Mouse (Mus musculus) ovary, postnatal 14 days (tissue): ENCODE measurements around the gene Ap1m2.
"Not testable (repeated sequence)": the region's sequence is repeated elsewhere in the genome, so short reads cannot be mapped to it uniquely, and the experiment has no call there.

Experiments used
- DNase-seq: peaks from one replicate; pipeline ENCODE4 v3.0.0; 2022; ENCODE audit warnings: low spot score

Ap1m2 gene

GRCm38 (mm10) chr9:21327569-21327968, 15.4 kb upstream of the Ap1m2 start:
- no peak for DNase-seq

DNA sequence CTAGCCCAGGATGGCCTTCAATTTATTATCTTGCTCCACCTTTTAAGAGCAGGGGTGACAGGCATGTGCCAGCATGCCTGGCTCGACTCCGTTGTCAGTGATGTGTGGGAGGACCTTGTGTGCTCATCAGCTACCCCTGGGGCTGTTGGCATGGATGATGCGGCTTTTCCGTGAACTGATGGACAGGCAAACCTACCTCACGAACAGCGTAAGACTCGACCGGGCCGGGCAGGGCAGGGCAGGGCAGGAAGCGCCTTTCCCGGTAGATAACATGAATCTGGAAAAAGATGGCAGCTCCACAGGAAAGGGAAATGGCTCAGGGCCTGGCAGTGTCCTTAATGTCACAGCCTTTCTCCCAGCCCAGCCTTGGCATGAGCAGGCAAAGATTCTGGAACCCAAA, 12.1 kb upstream of the Ap1m2 start:
- DNase-seq = no peak

DNA sequence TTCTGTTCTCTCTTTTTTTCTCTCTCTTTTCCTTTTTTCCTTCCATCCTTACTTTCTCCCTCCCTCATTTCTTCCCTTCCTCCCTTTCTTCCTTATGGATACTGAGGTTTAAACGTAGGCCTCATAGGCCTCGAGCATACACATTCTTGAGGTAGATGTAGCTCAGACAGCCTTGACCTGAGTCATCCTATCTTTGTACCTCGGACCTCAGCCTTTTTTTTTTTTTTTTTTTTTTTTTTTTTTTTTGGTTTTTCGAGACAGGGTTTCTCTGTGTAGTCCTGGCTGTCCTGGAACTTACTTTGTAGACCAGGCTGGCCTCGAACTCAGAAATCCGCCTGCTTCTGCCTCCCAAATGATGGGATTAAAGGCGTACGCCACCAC, 10.8 kb upstream of the Ap1m2 start:
- not testable (repeated sequence) for DNase-seq

DNA sequence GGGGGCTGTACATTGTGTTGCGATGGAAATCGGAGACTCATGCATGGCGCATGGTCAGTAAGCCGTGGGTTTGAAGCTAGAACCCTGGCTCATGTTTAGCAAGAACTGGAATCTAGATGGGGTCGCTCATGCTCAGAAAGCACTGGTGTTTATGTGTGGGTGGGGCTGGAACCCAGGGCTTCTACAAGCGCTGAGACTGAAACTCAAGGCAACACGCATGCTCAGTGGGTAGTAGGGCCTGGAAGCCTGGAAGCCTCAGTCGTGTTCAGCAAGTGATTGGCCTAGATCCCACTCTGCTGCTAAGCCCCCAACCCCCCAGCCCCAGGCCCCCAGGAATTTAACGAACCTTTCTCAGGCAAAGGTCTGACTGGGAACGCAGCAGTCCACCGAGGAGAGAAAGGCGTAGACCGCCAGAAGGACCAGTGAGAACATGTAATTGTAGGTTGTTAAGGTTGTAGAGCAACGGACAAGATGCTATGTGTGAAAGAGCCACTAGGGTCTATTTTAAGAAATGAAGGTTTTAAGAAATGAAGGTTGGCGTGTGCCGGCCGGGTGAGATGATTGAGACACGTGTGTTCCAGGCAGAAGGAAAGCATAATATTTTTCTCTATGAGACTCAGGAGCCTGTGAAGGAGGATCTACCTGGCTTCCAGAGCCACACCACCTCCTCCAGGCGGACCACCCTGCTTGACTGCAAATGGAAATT, 10.2 kb upstream of the Ap1m2 start:
- DNase-seq = no peak

GRCm38 (mm10) chr9:21321513-21321835, 9.3 kb upstream of the Ap1m2 start:
- no peak for DNase-seq

DNA sequence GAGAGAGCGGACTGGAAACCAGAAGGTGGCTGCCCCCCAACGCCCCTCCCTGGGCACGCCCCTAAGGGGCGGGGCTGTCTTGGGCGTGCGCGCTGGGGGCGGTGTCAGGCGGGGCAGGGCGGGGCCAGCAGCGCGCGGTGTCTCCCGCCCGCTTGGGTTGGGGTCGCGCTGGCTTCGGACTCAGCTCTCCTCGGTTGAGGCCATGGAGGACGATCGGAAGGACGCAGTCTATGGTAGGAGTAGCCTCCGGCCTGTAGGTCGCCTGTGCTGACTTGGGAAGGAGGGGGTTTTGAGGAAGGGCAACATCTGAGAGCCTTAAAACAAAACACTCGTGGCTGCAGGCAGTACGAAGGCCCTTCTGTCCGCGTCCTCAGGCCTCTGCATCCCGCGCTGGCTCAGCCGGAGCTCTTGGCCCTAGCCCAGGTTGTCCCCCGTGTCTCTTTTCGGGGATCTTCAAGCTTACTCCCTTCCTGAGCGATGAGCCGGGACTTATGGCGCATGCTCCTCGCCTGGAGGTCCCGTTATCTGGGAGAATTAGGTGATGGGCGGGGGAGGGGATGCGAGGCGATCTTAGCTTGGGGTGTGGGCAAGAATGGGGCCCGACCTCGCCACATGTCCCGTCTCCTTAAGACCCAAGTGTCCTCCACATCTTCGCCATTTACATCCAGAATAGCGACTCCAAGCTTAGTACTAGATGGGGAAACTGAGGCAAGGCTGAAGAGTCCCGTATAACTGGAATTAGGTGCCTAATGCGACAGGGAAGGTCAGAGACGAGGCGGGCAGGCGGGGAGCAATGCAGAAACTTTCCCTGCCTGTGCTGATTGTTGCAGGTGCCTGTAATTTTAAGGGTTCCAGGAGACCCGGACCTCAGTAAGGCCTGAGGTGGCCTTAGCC, 8.7 kb upstream of the Ap1m2 start, which contains the start of gene Slc44a2:
Gene Slc44a2, plus strand, starts transcription at position 80 of the 894 bp plus-strand sequence.
- DNase-seq = peak; percentile 87

DNA sequence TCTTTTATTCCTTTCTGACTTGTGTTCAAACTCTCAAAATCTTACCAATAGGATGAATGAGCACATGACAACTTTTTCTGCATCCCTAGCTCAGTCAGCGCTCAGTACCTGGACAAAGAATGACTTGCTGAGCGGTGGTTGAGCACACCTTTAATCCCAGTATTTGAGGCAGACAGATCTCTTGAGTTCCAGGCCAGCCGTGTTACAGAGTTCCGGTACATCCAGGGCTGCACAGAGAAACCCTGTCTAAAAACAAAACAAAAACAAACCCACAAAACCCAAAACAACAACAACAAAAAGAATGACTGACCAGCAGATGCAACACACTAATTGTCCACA, 8.1 kb upstream of the Ap1m2 start:
- DNase-seq = no peak

GRCm38 (mm10) chr9:21319503-21319902, 7.4 kb upstream of the Ap1m2 start:
- DNase-seq = no peak

GRCm38 (mm10) chr9:21318792-21319191, 6.7 kb upstream of the Ap1m2 start:
- DNase-seq = no peak

GRCm38 (mm10) chr9:21316696-21317095, 4.6 kb upstream of the Ap1m2 start:
- no peak for DNase-seq

GRCm38 (mm10) chr9:21315421-21315820, 3.3 kb upstream of the Ap1m2 start:
- no peak for DNase-seq

GRCm38 (mm10) chr9:21314367-21315140, 2.4 kb upstream of the Ap1m2 start:
- DNase-seq = no peak

DNA sequence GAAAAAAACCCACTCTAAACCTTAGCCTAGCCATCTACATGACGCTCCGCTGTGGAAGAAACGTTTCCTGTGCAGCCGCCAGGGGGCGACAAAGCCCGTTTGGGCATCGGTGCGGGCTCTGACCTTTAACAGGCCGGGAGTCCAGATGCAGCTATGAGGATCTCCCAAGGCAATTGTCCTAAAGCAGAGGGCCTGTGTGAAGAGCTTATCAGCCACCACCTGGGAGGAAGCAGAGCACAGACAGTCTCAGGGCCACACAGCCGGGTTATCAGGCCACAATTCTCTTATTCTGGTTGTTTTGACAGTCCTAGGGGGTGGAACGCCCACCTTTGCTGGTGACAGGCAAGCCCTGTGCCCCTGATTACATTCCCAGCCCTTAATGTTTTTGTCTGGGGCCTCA, 1.3 kb upstream of the Ap1m2 start:
- peak; percentile 89 for DNase-seq

DNA sequence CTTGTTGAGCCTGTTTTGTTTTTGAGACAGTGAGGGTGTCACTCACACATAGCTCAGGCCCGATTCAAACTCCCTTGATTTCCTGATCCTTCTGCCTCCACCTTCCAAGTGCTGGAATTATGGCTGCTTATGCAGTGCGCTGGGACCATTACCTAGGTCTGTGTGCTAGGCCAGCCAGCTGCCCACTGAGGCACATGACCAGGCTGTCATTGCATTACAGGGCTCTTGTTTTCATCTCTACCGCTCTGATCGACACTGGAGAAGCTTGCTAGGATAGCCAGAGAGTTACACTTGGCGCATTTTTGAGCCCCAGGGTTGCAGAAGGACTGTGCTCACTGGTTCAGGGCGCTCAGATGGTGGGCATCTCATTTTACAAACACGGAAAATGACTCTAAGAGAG, 442 bp downstream of the Ap1m2 start:
- no peak for DNase-seq

DNA sequence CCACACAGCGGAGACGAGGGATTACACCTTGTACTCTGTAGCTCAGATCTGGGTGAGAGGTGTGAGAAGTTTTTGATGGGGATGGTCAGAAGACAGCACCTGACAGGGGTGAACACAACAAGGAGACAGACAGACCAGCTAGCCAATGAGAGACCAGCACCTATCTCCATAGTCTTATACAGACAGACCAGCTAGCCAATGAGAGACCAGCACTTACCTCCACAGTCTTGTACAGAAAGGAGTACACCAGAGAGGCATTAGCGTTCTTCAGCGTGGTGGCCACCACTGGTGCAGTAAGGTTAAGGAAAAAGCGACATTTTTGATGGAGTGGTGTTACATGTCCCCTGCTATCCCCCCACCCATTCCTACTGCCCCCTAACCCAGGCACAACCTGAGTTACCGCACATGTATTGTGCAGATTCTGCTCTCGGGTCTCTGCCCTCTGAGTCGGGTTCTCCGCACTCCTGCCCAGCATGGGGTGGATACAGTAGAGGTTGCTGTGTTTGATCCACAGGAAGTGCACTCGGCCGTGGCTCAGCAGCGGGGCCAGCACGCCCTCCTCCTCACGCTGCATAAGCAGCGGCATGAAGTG, 2.9 kb downstream of the Ap1m2 start:
- DNase-seq = no peak

GRCm38 (mm10) chr9:21305065-21305464, 7.1 kb downstream of the Ap1m2 start:
- DNase-seq = no peak

DNA sequence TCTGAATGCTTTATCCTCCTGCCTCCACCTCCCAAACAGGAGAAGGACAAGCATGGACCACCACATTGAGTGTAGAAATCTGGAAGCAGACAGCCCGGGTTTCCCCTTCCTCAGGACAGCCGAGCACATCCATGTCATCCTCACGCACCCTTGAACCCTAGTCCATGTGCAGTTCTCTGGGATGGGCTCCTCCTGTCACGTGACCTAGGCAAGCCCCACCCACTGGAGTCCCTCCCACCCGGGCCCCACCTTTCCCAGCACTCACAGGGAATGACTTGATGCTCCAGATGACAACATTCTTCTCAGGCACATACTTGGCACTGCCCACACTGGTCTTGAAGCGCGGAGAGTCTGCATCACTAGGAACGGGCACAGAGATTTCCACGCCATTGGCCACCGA, 13.1 kb downstream of the Ap1m2 start:
- no peak for DNase-seq

GRCm38 (mm10) chr9:21292271-21292670, 19.9 kb downstream of the Ap1m2 start:
- no peak for DNase-seq

- not testable (repeated sequence) for DNase-seq
Measured at GRCm38 (mm10) chr9:21291868-21292267, 20.3 kb downstream of the Ap1m2 start.

DNA sequence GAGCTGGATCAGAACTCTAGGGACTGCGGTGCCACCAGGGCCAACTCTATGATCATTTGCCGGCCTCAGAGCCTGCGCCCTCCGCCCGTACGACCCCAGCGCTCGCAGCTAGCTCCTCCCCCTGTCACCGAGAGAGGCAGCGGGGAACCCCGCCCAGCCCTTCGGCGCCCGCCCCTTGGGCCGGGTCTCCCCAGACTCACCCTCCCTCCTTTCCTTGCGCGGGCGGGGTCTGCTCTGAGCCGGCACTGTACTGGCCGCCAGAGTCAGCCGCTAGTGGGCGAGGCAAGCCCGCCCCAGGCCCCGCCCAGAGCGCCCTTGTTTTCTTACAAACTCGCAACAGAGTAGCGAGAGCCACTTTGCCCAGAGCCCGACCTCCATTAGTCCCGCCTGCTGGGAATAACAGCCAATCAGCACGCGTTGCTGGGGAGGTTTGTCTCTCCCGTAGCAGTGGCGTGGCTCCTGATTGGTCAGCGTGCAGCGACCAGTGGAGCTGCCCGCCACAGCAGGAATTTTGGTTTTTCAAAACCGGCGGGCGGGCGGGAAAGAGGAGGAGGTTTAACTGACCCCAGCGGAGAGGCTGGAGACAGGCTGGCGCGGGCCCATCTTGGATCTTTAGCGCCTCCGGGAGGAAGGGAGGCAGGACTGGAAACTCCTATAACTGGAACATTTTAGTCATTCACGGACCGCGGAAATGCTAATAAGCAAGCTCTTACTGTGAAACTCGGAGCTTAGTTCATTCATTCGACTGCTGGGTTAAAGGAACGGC, 20.9 kb downstream of the Ap1m2 start, which contains the start of gene Cdkn2d:
Gene Cdkn2d, minus strand, starts transcription at position 386 of the 766 bp plus-strand sequence.
- DNase-seq = peak; percentile 97

DNA sequence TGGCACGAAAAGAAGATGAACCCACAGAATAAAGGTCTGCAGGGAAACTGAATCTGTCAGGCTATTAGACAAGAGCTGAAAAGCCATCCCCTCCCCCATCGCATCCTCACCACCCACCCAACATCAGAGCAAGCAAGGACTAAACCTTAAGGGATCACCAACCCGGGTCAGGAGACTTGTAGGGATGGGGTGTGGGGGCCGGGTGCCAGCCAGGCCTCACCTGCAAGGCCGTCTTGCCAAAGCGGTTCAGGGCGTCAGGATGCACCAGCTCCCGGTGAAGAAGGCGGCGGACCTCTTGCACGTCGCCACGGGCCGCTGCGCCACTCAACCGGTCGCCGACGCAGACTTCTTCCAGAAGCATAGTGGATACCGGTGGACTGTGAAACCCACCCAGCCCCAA, 21.5 kb downstream of the Ap1m2 start:
- peak; percentile 24 for DNase-seq

GRCm38 (mm10) chr9:21289337-21289671, 22.8 kb downstream of the Ap1m2 start:
- no peak for DNase-seq
